Mouse (Mus musculus) kidney, postnatal 0 days (tissue): ENCODE results near the gene Awat2. TPM values are rescaled to one million over a fixed set of nuclear protein-coding genes. Genes with fewer than 3 reads are reported as not detected.
"Not testable (repeated sequence)": the region's sequence is repeated elsewhere in the genome, so short reads cannot be mapped to it uniquely, and the experiment has no call there.

ENCODE experiments used
- ATAC-seq: fragments of 200-750 bp; cut with Nextera tagmentation; replicated peaks from 2 replicates; pipeline ENCODE4 v1.8.0; 2017; ENCODE audit warnings: low read depth, moderate number of reproducible peaks, moderate TSS enrichment, moderate library complexity; ENCODE audit not compliant: low FRiP score
- DNase-seq: peaks from one replicate; pipeline ENCODE4 v3.0.0-alpha.2; 2016; ENCODE audit warnings: low spot score
- H3K27ac ChIP-seq: fragments of 300-500 bp; sonication (generic); 2 replicates; pipeline ENCODE4 v1.5.1; 2014; ENCODE audit warnings: mild to moderate bottlenecking
- H3K27me3 ChIP-seq: fragments of 300-500 bp; sonication (generic); 2 replicates; pipeline ENCODE4 v1.6.1; 2014; ENCODE audit warnings: low read length, mixed read lengths; ENCODE audit not compliant: insufficient read depth
- H3K36me3 ChIP-seq: fragments of 300-500 bp; sonication (generic); 2 replicates; pipeline ENCODE4 v1.6.1; 2014; ENCODE audit warnings: low read length, mixed read lengths; ENCODE audit not compliant: insufficient read depth
- H3K4me1 ChIP-seq: fragments of 300-500 bp; sonication (generic); replicated peaks from 2 replicates; pipeline ENCODE4 v1.6.1; 2014; ENCODE audit warnings: antibody characterized with exemption, low read length, mixed read lengths; ENCODE audit not compliant: insufficient read depth
- H3K4me2 ChIP-seq: fragments of 300-500 bp; sonication (generic); 2 replicates; pipeline ENCODE4 v1.6.1; 2014; ENCODE audit warnings: mild to moderate bottlenecking, low read length, moderate library complexity, mixed read lengths
- H3K4me3 ChIP-seq: fragments of 300-500 bp; sonication (generic); replicated peaks from 2 replicates; pipeline ENCODE4 v1.5.1; 2014; ENCODE audit warnings: low read depth, low read length
- H3K9ac ChIP-seq: fragments of 300-500 bp; sonication (generic); 2 replicates; pipeline ENCODE4 v1.6.1; 2014; ENCODE audit warnings: low read depth, low read length
- H3K9me3 ChIP-seq: fragments of 300-500 bp; sonication (generic); replicated peaks from 2 replicates; pipeline ENCODE4 v1.6.1; 2016; ENCODE audit warnings: low read length, inconsistent platforms, mixed read lengths
- CTCF ChIP-seq: IDR thresholded peaks from 2 replicates; pipeline ENCODE4 v1.5.1; 2016; ENCODE audit warnings: antibody characterized with exemption, low read depth, mild to moderate bottlenecking, moderate library complexity
- WGBS: fragments of 180-500 bp; shearing (Covaris S2); extraction: QIAGEN DNeasy Blood & Tissue Kit; methylation state at CpG from one replicate; pipeline ENCODE4 v1.1.7; 2014; 5-methylcytosine and 5-hydroxymethylcytosine counted together
- polyA plus RNA-seq: library from polyadenylated mRNA; unstranded; fragments of >200 nt; fragmentation: Nextera tagmentation; extraction: Ambion mirVana; gene quantifications from 2 replicates; pipeline ENCODE4 v1.2.1, GENCODE M21; 2015

Awat2 gene
- 0.32 and 0.38 TPM in 2 replicates for polyA plus RNA-seq

- H3K27ac ChIP-seq, H3K9me3 ChIP-seq, H3K4me3 ChIP-seq, ATAC-seq, H3K27me3 ChIP-seq, H3K4me1 ChIP-seq, DNase-seq, H3K36me3 ChIP-seq, H3K9ac ChIP-seq, H3K4me2 ChIP-seq: not testable (repeated sequence)
- 81% methylated on average over 2 of the region's 2 CpGs for WGBS
These were observed at the start of gene Awat2 for GRCm38 (mm10) chrX:100442617-100443016. Gene Awat2, minus strand, starts transcription at chrX:100442717.

- DNase-seq (peak; percentile 74), ATAC-seq (0 out of 2 replicates have a peak, but pooled peaks have one; percentile 71)
- H3K36me3 ChIP-seq: no peaks in the 10 kb centered on the region
- no peak overlapping the region for H3K4me2 ChIP-seq
- H3K9ac ChIP-seq: no peak overlapping the region
- H3K27me3 ChIP-seq: no peaks in the 10 kb centered on the region
- H3K27ac ChIP-seq: no peak overlapping the region
- TF ChIP-seq CTCF: peak; percentile 76
- 43% methylated on average over 3 of the region's 3 CpGs for WGBS
- H3K4me1 ChIP-seq: no peaks in the 10 kb centered on the region
- H3K4me3 ChIP-seq: no peak overlapping the region
- no peaks in the 10 kb centered on the region for H3K9me3 ChIP-seq
These were observed 37.8 kb upstream of the Awat2 start for GRCm38 (mm10) chrX:100480317-100480716.

- ATAC-seq (no peak), DNase-seq (no peak)
- H3K9ac ChIP-seq: no peak overlapping the region
- no peaks in the 10 kb centered on the region for H3K9me3 ChIP-seq
- H3K27me3 ChIP-seq: no peaks in the 10 kb centered on the region
- H3K36me3 ChIP-seq: no peaks in the 10 kb centered on the region
- H3K27ac ChIP-seq: no peak overlapping the region
- no peak overlapping the region for H3K4me3 ChIP-seq
- no peak for TF ChIP-seq CTCF
- H3K4me1 ChIP-seq: no peaks in the 10 kb centered on the region
- no peak overlapping the region for H3K4me2 ChIP-seq
- 70% methylated on average over 4 of the region's 4 CpGs for WGBS
These were observed 33.2 kb upstream of the Awat2 start for GRCm38 (mm10) chrX:100475569-100476223.

- no peak overlapping the region for H3K4me3 ChIP-seq
- no peak for TF ChIP-seq CTCF
- H3K9ac ChIP-seq: no peak overlapping the region
- no peaks in the 10 kb centered on the region for H3K4me1 ChIP-seq
- no peaks in the 10 kb centered on the region for H3K27me3 ChIP-seq
- H3K4me2 ChIP-seq: no peak overlapping the region
- no peaks in the 10 kb centered on the region for H3K36me3 ChIP-seq
- no peak overlapping the region for H3K27ac ChIP-seq
- DNase-seq (no peak), ATAC-seq (no peak)
- 87% methylated on average over 3 of the region's 3 CpGs for WGBS
- H3K9me3 ChIP-seq: no peaks in the 10 kb centered on the region
These were observed 29.0 kb upstream of the Awat2 start for GRCm38 (mm10) chrX:100471491-100471890.

- H3K4me1 ChIP-seq: no peaks in the 10 kb centered on the region
- no peak overlapping the region for H3K9ac ChIP-seq
- no peak overlapping the region for H3K4me2 ChIP-seq
- DNase-seq (no peak), ATAC-seq (no peak)
- H3K4me3 ChIP-seq: no peak overlapping the region
- no peak overlapping the region for H3K27ac ChIP-seq
- H3K9me3 ChIP-seq: no peaks in the 10 kb centered on the region
- H3K27me3 ChIP-seq: no peaks in the 10 kb centered on the region
- TF ChIP-seq CTCF: no peak
- H3K36me3 ChIP-seq: no peaks in the 10 kb centered on the region
- WGBS: 70% methylated on average over 3 of the region's 3 CpGs
These were observed 27.6 kb upstream of the Awat2 start for GRCm38 (mm10) chrX:100470126-100470525.

GRCm38 (mm10) chrX:100468047-100468446, 25.5 kb upstream of the Awat2 start:
- Histone ChIP-seq H3K36me3 (no peaks in the 10 kb centered on the region), H3K27ac (no peak overlapping the region), H3K4me2 (no peak overlapping the region), H3K4me3 (no peak overlapping the region), H3K4me1 (no peaks in the 10 kb centered on the region), H3K9me3 (no peaks in the 10 kb centered on the region), H3K27me3 (no peaks in the 10 kb centered on the region), H3K9ac (no peak overlapping the region)
- DNase-seq (no peak), ATAC-seq (no peak)
- TF ChIP-seq CTCF: no peak
- WGBS: 73% methylated on average over 4 of the region's 4 CpGs

- H3K27me3 ChIP-seq: no peaks in the 10 kb centered on the region
- TF ChIP-seq CTCF: no peak
- H3K4me2 ChIP-seq: no peak overlapping the region
- no peak overlapping the region for H3K9ac ChIP-seq
- ATAC-seq (no peak), DNase-seq (no peak)
- H3K27ac ChIP-seq: no peak overlapping the region
- WGBS: 90% methylated on average over 7 of the region's 7 CpGs
- no peaks in the 10 kb centered on the region for H3K36me3 ChIP-seq
- no peak overlapping the region for H3K4me3 ChIP-seq
- no peaks in the 10 kb centered on the region for H3K4me1 ChIP-seq
- H3K9me3 ChIP-seq: no peaks in the 10 kb centered on the region
These were observed 1.0 kb upstream of the Awat2 start for GRCm38 (mm10) chrX:100443532-100443931.
